Mouse (Mus musculus) spleen, adult 2 months (tissue): ENCODE results near the gene Sptan1. TPM values are rescaled to one million over a fixed set of nuclear protein-coding genes. Genes with fewer than 3 reads are reported as not detected.
A peak's percentile ranks its signal among the peaks of the same experiment; 100 is the strongest.
"Not testable (repeated sequence)": the region's sequence is repeated elsewhere in the genome, so short reads cannot be mapped to it uniquely, and the experiment has no call there.

Experiments
- DNase-seq, 2 experiments: peaks; one replicate each; pipeline versions ENCODE4 v3.0.0 to v3.0.0-alpha.2; 2012 to 2021; ENCODE audit warnings: low spot score in 2 of 2, low read depth in 1 of 2
- H3K27ac ChIP-seq: fragments of 200-500 bp; 2 replicates; pipeline ENCODE4 v1.5.1; 2012; ENCODE audit warnings: low read length, inconsistent platforms; ENCODE audit not compliant: insufficient read depth
- H3K27me3 ChIP-seq: fragments of 200-500 bp; 2 replicates; pipeline ENCODE4 v1.6.1; 2012; ENCODE audit warnings: mild to moderate bottlenecking, moderate library complexity, low read length, inconsistent platforms; ENCODE audit not compliant: control insufficient read depth, insufficient read depth
- H3K36me3 ChIP-seq: fragments of 200-500 bp; 2 replicates; pipeline ENCODE4 v1.6.1; 2012; ENCODE audit warnings: mild to moderate bottlenecking, low read length, inconsistent platforms; ENCODE audit not compliant: control insufficient read depth, insufficient read depth
- H3K4me1 ChIP-seq: fragments of 200-500 bp; 2 replicates; pipeline ENCODE4 v1.6.1; 2011; ENCODE audit warnings: inconsistent platforms; ENCODE audit not compliant: control insufficient read depth, insufficient read depth, insufficient read length
- H3K4me3 ChIP-seq: fragments of 200-500 bp; 2 replicates; pipeline ENCODE4 v1.5.1; 2011; ENCODE audit warnings: mild to moderate bottlenecking, inconsistent platforms; ENCODE audit not compliant: insufficient read depth, insufficient read length; ENCODE audit errors: extremely low read depth
- CTCF ChIP-seq: fragments of 200-500 bp; IDR thresholded peaks from 2 replicates; pipeline ENCODE4 v1.5.1; 2011; ENCODE audit warnings: mild to moderate bottlenecking, inconsistent platforms; ENCODE audit not compliant: insufficient read depth, insufficient read length, insufficient replicate concordance; ENCODE audit errors: extremely low read depth
- POLR2A ChIP-seq: fragments of 200-500 bp; IDR thresholded peaks from 2 replicates; pipeline ENCODE4 v1.6.1; 2011; ENCODE audit warnings: low read depth, low read length, inconsistent platforms
- WGBS: fragments of 180-500 bp; shearing (Covaris S2); methylation state at CpG from one replicate; pipeline ENCODE4 v1.1.7; 2018; 5-methylcytosine and 5-hydroxymethylcytosine counted together
- polyA plus RNA-seq: library from polyadenylated mRNA; depleted of rRNA; stranded (reverse); fragments of >200 nt; gene quantifications from 2 replicates; pipeline ENCODE4 v1.2.3, GENCODE M21; 2012

Gene Sptan1
- polyA plus RNA-seq, 1 experiment = 101 TPM

- TF ChIP-seq CTCF (peak; percentile 85; the same call in 1 of the 2 replicates), POLR2A (no peak)
- peak; percentile 64 to 83 for DNase-seq
- H3K4me1 ChIP-seq = no peaks in the 10 kb centered on the region
Measured at GRCm38 (mm10) chr2:30042445-30042844, 77.1 kb downstream of the Sptan1 start.

GRCm38 (mm10) chr2:30044550-30044949, 79.2 kb downstream of the Sptan1 start:
- TF ChIP-seq CTCF (no peak), POLR2A (no peak)
- Histone ChIP-seq H3K4me3 (no peak overlapping the region), H3K36me3 (no peaks in the 10 kb centered on the region), H3K27ac (no peak overlapping the region), H3K4me1 (peaks cover 2% of the 10 kb centered on the region), H3K27me3 (no peaks in the 10 kb centered on the region)
- 92% methylated on average over 5 of the region's 5 CpGs for WGBS
- DNase-seq = no peak

More at GRCm38 (mm10) chr2:30042445-30042844, 77.1 kb downstream of the Sptan1 start:
- Histone ChIP-seq H3K4me3 (no peak overlapping the region), H3K36me3 (no peaks in the 10 kb centered on the region), H3K27ac (no peak overlapping the region), H3K27me3 (no peaks in the 10 kb centered on the region)
- WGBS = 6% methylated on average over 4 of the region's 4 CpGs

- Histone ChIP-seq H3K27me3 (no peaks in the 10 kb centered on the region), H3K27ac (no peak overlapping the region), H3K4me1 (peaks cover 2% of the 10 kb centered on the region), H3K4me3 (no peak overlapping the region), H3K36me3 (no peaks in the 10 kb centered on the region)
- TF ChIP-seq CTCF (no peak), POLR2A (no peak)
- WGBS = 98% methylated on average over 6 of the region's 6 CpGs
- DNase-seq = no peak
Measured at GRCm38 (mm10) chr2:30047127-30047526, 81.8 kb downstream of the Sptan1 start.

GRCm38 (mm10) chr2:30048101-30048501, 82.7 kb downstream of the Sptan1 start:
- Histone ChIP-seq H3K36me3 (no peaks in the 10 kb centered on the region), H3K4me1 (peaks cover 2% of the 10 kb centered on the region), H3K27ac (no peak overlapping the region), H3K4me3 (peak overlapping the region; percentile 69; the same call in 1 of the 2 replicates), H3K27me3 (no peaks in the 10 kb centered on the region)
- WGBS = 23% methylated on average over 11 of the region's 11 CpGs
- no peak for DNase-seq
- no peak for TF ChIP-seq POLR2A
- TF ChIP-seq CTCF = no peak

GRCm38 (mm10) chr2:30048699-30049388, 83.5 kb downstream of the Sptan1 start, which contains the start of gene Wdr34:
Wdr34 (minus strand) TSS chr2:30048881.
- WGBS = under 1% methylated on average over 54 of the region's 54 CpGs
- H3K4me3 ChIP-seq = peak within 1 kb of the TSS; percentile 73
- peak; percentile 91 to 97 for DNase-seq
- H3K4me1 ChIP-seq = peaks cover 2% of the 10 kb centered on the region
- peak within 1 kb of the TSS; percentile 94 for H3K27ac ChIP-seq
- no peak for TF ChIP-seq CTCF
- peak; percentile 55; the same call in 1 of the 2 replicates for TF ChIP-seq POLR2A
- H3K27me3 ChIP-seq = no peaks in the 10 kb centered on the region
- no peaks in the 10 kb centered on the region for H3K36me3 ChIP-seq

GRCm38 (mm10) chr2:30049831-30050230, 84.5 kb downstream of the Sptan1 start:
- H3K4me1 ChIP-seq = peaks cover 2% of the 10 kb centered on the region
- H3K27ac ChIP-seq = no peak overlapping the region
- H3K36me3 ChIP-seq = no peaks in the 10 kb centered on the region
- WGBS = 18% methylated on average over 3 of the region's 3 CpGs
- no peak for DNase-seq
- no peak for TF ChIP-seq POLR2A
- TF ChIP-seq CTCF = no peak
- H3K4me3 ChIP-seq = no peak overlapping the region
- no peaks in the 10 kb centered on the region for H3K27me3 ChIP-seq

- Histone ChIP-seq H3K27ac (no peak overlapping the region), H3K4me1 (peaks cover 2% of the 10 kb centered on the region), H3K27me3 (no peaks in the 10 kb centered on the region), H3K36me3 (no peaks in the 10 kb centered on the region), H3K4me3 (no peak overlapping the region)
- WGBS = 53% methylated on average over 6 of the region's 6 CpGs
- TF ChIP-seq CTCF = no peak
- TF ChIP-seq POLR2A = no peak
- no peak for DNase-seq
Measured at GRCm38 (mm10) chr2:30051992-30052761, 86.8 kb downstream of the Sptan1 start.

- not testable (repeated sequence) for H3K36me3 ChIP-seq, H3K4me3 ChIP-seq, DNase-seq, H3K27ac ChIP-seq, H3K27me3 ChIP-seq, H3K4me1 ChIP-seq
- WGBS = 95% methylated on average over 3 of the region's 3 CpGs
Measured at GRCm38 (mm10) chr2:30055310-30055709, 90.0 kb downstream of the Sptan1 start.
